Mouse (Mus musculus): ENCODE results near the gene Ubtfl1.

DNA sequence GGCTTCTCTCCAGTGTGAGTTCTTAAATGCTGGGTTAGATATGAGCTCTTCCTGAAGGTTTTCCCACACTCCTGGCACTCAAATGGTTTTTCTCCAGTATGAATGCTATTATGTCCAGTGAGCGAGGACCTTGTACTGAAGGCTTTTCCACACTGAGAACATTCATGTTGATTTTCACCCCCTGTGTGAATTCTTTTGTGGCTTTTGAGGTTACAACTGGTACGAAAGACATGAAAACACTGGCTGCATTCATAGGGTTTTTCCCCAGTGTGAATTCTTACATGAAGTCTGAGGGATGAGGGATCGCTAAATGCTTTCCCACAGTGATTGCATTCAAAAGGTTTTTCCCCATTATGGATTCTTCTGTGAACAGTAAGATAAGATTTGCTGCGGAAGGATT, 52.3 kb downstream of the Ubtfl1 start:
- TF ChIP-seq POLR2A (IDR thresholded peaks at IDR 0.05; ENCODE audit: control insufficient read depth, low read depth, low read length) = no peak
- no peak for TF ChIP-seq CTCF (IDR thresholded peaks at IDR 0.05; ENCODE audit: control insufficient read depth, insufficient read depth, insufficient replicate concordance, low read depth, low read length)

All from testis, adult 2 months (tissue).